Mouse (Mus musculus): ENCODE measurements around the gene Kcnq1.

GRCm38 (mm10) chr7:143340601-143341281 is 234.6 kb downstream of the Kcnq1 start:
- no peak for TF ChIP-seq GATA1 (IDR thresholded peaks at IDR 0.05; ENCODE audit: borderline replicate concordance, low read length)
- no peak for TF ChIP-seq FLI1 (IDR thresholded peaks at IDR 0.05; ENCODE audit: low read length)
